Mouse (Mus musculus): ENCODE measurements around the gene Rer1.

DNA sequence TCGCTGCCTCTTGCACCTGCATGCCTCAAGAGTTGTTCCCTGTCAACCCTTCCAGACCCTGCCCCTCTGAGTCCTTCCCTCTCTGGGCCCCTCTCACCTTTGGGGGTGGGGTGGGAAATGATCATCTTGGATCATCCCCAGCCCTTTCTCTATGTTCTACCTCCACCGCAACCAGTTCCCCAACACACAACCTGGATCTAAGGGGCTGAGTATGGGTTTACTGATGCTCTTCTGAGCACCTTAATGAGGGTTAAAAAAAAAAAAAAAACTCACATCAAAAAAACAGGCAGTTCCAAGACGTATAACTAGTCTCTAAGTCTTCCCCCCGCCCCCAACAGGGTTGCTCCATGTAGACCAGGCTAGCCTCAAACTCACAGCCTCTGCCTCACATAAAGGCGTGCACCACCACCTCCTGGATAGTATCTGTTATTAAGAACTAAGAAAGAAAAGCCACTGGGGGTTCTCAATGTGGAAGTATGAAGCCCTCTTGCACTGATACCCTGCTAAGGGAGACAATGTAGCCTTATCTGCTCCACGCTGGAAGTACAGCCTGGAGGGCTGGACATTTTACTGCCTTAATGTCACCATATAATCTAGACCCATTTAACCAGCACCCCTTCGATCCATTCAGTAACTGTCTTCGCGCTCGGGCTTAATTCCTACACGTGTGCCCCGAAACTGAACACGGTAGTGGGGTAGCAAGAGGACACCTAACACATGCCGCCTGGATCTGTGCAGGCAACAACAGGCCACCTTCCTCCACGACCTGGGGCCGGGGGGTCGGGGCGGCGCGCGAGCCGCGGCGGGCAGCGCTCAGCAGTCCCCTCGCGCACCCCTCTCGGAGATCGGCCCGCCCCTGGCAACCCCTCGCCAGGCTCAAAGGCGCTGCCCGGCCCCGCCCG, 725 bp downstream of the Rer1 start:
- TF ChIP-seq POLR2A (IDR thresholded peaks at IDR 0.05; ENCODE audit: borderline replicate concordance, control insufficient read depth, low read depth, low read length) (no peak), CTCF (IDR thresholded peaks at IDR 0.05; ENCODE audit: control insufficient read depth, insufficient read depth, low read length) (no peak)
